Mouse (Mus musculus) large intestine, adult 2 months (tissue): ENCODE data around the gene Rgp1. TPM values are rescaled to one million over a fixed set of nuclear protein-coding genes. Genes with fewer than 3 reads are reported as not detected.
A peak's percentile ranks its signal among the peaks of the same experiment; 100 is the strongest.

Source experiments
- DNase-seq: peaks from one replicate; pipeline ENCODE4 v3.0.0-alpha.2; 2012; ENCODE audit warnings: low read depth, low spot score
- WGBS: fragments of 180-500 bp; shearing (Covaris S2); methylation state at CpG from one replicate; pipeline ENCODE4 v1.1.7; 2018; 5-methylcytosine and 5-hydroxymethylcytosine counted together
- polyA plus RNA-seq: library from polyadenylated mRNA; depleted of rRNA; stranded (reverse); fragments of >200 nt; gene quantifications from 2 replicates; pipeline ENCODE4 v1.2.3, GENCODE M21; 2012

The Rgp1 gene
- polyA plus RNA-seq, 1 experiment: 25.9 TPM

- 1% methylated on average over 16 of the region's 16 CpGs for WGBS
- no peak for DNase-seq
Observed at GRCm38 (mm10) chr4:43561436-43561996, 17.0 kb upstream of the Rgp1 start.

- under 1% methylated on average over 62 of the region's 62 CpGs for WGBS
- DNase-seq: peak; percentile 98
Observed at GRCm38 (mm10) chr4:43561997-43562768, 16.3 kb upstream of the Rgp1 start, which contains the start of the genes Creb3 and Tln1. TSS of gene Creb3 (plus strand) at chr4:43562332. TSS of gene Tln1 (minus strand) at chr4:43562691.

GRCm38 (mm10) chr4:43562769-43563600 lies 15.5 kb upstream of the Rgp1 start:
- no peak for DNase-seq
- under 1% methylated on average over 22 of the region's 22 CpGs for WGBS

DNA sequence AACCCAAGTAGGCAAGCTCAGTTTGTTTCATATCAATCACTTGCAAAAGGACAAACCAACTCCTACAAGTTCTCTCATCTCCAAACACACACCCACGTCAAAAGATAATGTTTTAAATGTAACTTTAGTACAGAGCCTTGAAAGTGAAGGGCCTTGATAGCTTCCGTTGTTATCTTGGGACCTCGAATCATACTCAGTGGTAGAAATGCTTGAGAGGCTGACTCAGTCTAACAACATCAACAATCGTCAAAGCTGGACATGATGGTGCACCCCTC lies 15.0 kb upstream of the Rgp1 start:
- DNase-seq: no peak
- 60% methylated on average over 4 of the region's 4 CpGs for WGBS

- no peak for DNase-seq
- WGBS: 33% methylated on average over 2 of the region's 2 CpGs
Observed at GRCm38 (mm10) chr4:43564231-43564630, 14.3 kb upstream of the Rgp1 start.

- no peak for DNase-seq
- WGBS: 92% methylated on average over 9 of the region's 9 CpGs
Observed at GRCm38 (mm10) chr4:43567140-43567539, 11.4 kb upstream of the Rgp1 start.

DNA sequence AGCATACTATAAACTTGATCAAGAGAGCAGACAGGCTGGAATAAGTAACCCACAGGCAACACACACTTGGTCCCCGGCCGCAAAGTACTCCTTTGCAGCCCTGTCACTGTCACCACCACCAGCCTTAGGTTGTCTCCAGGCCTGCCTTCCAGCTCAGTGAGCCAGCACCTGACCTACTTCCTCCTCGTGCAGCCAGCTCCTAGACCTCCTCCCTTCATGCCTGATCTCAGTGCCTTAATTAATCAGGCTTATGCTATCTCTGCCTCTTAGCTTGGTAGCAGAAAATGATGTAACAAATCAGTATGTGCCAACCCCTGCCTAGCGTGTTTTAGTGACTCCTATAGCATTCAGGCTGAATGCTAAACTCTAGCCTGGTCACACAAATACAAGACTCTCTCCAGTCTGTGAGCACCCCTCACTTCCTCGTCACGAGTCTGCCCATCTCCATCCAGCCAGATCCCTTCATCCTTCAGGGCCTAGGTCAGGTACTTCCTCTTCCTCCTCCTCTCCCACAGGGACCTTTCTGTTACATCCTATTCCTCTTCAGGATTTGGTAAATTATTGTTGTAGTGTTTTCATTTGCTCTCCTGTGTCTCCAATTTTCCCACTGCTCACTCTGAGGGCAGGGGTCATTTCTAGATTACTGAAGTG lies 7.0 kb upstream of the Rgp1 start:
- WGBS: 71% methylated on average over 6 of the region's 6 CpGs
- no peak for DNase-seq

DNA sequence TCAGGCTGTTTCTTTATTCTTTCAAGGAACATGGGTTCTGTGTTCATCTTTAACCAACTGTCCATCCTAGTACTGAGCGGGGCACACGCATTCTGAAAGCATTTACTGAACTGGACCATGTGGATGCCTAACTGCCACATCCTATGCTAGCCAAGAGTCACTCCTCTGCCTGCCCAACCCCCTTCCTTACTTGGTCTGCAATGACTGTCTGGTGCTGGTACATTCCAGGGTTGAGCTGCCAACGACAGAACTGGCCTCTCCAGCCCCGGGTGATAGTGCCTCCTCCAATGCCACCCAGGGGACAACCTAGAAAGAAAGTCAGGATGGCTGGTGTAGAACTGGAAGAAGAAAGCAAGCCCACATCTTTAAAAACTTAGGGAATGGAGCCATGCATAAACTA lies 5.0 kb upstream of the Rgp1 start:
- no peak for DNase-seq
- WGBS: 82% methylated on average over 4 of the region's 4 CpGs

DNA sequence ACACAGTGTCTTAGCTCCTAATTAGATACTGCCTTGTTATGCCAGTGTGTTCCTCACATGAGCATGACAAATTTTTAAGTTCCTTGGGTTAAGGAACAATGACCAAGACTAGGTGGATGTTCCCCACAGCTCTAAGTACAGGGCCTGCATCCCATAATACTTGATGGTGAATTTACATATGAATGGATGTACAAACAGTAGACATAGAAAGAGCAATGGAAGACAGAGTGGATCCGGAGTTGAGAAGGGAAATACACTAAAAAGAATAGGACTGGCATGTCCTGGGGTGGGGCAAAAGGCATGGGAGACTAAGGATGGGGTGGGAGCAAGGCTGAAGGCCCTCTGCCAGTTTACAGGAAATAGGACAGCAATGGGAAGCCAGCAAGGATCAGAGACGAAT lies 3.2 kb upstream of the Rgp1 start:
- 20% methylated on average over 2 of the region's 2 CpGs for WGBS
- no peak for DNase-seq

DNA sequence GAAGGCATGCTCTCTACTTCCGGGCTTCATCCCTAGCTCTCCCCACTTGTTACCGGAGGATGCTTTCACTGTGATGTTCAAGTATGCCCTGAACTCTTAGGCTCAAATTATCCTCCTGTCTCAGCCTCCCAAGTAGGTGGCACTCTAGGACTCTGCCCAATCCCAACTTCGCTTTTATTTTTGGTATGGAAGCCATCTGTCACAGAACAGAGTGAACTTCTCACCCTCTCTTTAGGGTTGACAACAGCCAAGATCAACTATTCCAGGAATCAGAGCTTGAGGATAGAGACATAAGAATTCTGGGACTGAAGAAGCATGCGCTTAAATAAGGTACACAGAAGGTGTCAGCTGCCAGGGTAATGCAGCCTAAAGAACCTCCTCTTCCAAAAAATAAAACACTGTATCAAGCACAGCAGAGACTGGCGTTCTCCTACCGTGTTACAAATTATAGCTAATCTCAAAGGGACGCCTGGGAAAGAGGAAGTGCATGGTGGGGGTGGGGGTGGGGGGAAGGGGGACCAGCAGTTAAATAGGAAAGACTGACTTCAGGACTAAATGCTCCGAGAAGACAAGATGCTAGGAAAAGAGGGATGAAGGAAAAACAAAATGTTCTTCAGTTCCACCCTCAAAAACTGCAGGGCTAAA lies 1.2 kb upstream of the Rgp1 start:
- WGBS: 40% methylated on average over 8 of the region's 8 CpGs
- DNase-seq: no peak

DNA sequence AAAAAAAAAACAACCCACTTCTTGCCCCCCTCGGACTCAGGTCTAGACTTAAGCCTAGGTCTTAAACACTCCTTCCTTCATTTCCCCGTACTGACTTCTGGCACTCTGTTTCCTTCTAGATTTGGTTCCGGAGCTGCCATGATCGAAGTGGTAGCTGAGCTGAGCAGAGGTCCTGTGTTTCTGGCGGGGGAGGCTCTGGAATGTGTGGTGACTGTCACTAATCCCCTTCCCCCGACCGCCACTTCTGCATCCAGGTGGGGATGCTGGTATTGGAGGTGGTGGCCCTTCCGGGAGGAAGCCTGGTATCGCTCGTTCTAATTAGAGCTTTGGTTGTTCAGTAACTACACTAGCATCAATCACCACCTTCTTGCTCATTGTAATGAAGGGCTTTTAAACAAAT lies 741 bp downstream of the Rgp1 start:
- WGBS: 4% methylated on average over 10 of the region's 10 CpGs
- no peak for DNase-seq

- 69% methylated on average over 6 of the region's 6 CpGs for WGBS
Observed at GRCm38 (mm10) chr4:43579731-43580130, 1.2 kb downstream of the Rgp1 start.

GRCm38 (mm10) chr4:43580721-43581120 lies 2.2 kb downstream of the Rgp1 start:
- 90% methylated on average over 5 of the region's 5 CpGs for WGBS
- no peak for DNase-seq

More at GRCm38 (mm10) chr4:43579731-43580130, 1.2 kb downstream of the Rgp1 start:
- DNase-seq: no peak

- DNase-seq: no peak
- 96% methylated on average over 12 of the region's 12 CpGs for WGBS
Observed at GRCm38 (mm10) chr4:43581381-43581780, 2.9 kb downstream of the Rgp1 start.

DNA sequence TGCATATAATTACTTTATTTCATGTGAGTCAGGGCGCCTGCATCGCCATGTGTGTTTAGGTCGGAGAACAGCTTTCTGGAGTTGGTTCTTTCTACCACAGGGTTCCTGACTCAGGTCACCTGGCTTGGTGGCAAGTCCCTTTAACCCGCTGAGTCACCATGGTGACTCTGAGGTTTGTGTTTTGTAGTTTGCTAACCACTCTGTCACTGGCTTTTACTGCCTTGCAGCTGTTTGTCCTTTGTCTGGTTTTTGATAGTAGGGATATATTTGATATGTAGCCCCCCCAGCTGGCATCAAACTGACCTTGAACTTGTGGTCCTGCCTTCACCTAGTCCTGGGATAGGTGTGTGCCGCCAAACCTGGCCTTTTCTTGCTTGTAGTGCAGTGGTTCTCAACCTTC lies 3.7 kb downstream of the Rgp1 start:
- WGBS: 81% methylated on average over 5 of the region's 5 CpGs
- no peak for DNase-seq

DNA sequence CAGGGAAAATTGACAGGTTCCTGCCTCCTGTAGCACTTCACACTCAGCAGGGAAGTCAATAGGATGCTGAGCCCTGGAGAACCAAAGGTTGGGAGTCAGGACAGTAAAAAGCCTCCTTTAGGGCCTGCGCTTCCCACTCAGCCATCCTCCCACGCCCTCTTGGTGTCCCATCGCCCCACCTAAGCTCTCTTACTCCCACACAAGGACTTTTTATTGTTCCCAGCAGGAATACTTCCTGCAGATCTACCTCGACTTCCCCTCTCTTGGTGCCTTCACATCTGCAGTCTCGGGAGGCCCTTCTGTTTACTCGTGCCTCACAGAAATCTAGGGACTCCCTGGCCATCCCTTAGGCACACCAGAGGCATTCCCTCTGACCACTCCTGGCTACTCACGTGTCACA lies 4.9 kb downstream of the Rgp1 start:
- no peak for DNase-seq
- 74% methylated on average over 7 of the region's 7 CpGs for WGBS

DNA sequence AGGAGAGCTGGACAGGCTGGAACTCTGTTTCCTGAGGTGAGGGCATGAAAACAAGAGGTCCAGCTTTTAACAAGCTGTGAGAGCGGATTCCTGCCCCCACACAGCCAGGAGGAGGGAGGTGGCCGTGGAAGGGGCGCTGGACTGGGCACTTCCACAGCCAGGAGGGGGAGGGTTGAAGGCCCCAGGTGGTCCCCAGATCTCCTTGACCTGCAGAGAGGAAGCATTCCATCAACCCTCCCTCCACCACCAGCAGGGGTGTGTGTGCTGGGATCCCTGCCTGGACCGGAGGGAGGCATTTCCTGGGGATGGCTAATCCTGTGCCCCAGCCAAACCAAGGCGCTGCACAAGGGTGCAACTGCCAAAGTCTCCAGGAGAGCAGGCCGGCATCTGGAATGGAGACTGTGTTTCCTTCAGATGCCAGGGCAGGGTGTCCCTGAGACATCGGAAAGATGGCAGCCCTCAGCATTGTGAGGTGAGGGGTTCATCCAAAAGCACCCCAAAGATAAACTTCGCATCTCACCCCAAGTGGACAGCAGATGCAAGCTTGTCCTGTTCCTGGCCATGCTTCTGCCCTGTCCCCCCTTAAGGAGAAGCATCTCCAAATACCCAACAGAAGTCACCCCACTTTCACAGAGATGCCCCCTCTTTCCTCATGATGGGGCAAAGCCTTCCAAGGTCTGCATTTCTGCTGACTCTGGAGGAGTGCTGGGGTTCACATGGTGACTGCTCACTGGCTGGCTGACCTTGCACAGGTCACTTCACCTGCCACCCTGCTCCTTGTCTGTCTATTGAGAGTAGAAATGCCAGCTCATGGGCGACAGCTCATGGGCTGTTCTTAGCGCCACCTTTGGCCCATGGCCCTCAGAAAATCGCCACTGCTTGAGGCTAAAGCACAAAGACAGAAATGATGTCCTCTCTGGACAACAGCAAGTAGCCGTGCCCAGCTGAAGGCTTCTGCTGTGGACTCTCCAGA lies 6.2 kb downstream of the Rgp1 start, which contains the start of gene Msmp:
Gene Msmp, minus strand, starts transcription at position 51 of the 973 bp plus-strand sequence.
- WGBS: 75% methylated on average over 12 of the region's 12 CpGs
- DNase-seq: no peak

- DNase-seq: no peak
- WGBS: 66% methylated on average over 10 of the region's 10 CpGs
Observed at GRCm38 (mm10) chr4:43585682-43586081, 7.2 kb downstream of the Rgp1 start.

DNA sequence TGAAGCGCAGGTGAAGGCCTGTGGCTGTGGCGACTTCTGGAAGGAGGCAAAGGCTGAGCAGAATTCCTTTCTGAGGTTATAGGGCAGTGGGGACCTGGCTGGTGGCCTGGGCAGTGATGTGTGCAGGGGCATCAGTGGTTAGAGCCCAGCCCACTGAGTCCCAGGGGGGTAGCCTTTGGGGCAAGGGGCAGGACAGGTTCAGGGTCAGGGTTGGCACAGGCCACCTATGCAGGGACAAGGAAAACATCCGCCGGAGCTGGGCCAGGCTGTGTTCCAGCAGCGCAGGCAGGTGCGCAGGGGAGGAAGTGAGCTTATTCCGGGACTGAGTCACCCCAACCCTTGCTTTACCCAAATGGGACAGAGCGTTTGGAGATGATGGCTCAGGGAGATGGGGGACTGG lies 7.9 kb downstream of the Rgp1 start:
- DNase-seq: no peak
- 36% methylated on average over 8 of the region's 8 CpGs for WGBS
